Mouse (Mus musculus) cerebral cortex, adult 2 months (tissue): ENCODE data around the gene Tmtc2.

Source experiments
- WGBS: fragments of 180-500 bp; shearing (Covaris S2); methylation state at CpG from one replicate; pipeline ENCODE4 v1.1.7; 2018; 5-methylcytosine and 5-hydroxymethylcytosine counted together

The Tmtc2 gene

DNA sequence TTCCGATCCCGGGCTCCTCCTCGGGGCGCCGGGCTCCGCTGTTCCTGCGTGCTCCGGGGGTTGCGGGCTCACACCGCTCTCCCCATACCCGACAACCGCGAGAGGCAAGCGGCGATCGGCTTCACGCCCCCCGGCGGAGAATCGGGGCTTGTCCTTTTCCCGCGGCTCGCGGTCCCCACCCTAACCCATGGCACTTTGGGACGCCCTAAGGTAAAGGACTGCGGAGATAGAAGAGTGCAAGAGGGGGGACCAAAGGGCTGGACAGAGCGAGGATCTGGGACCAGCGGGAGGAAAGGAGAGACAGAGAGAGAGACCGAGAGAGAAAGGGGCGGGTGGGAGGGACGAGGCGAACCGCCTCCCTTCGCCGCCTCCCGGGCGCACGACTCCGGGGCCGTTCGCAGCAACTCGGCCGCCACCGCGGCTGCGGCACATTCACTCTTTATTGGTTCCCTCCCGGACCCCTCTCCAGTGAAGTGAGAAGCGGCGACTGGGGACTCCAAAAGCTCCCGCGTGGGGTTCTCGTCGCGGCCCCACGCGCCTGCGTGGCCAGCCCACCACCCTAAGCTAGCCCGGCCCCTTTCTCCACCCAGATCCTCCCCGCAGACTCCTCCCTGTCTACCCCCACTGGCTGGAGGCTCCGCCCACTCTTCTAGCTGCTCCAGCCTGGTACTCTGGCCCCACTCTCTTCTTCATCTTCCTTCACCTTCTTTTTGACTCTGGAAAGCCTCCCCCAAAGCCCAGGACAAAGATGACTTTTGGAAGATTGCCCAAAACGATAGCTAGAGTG lies at the start of gene Tmtc2:
Tmtc2 (minus strand) TSS at position 544 of the 787 bp plus-strand sequence.
- 1% methylated on average over 61 of the region's 61 CpGs for WGBS

- 67% methylated on average over 3 of the region's 3 CpGs for WGBS
These were observed 37.9 kb upstream of the Tmtc2 start for GRCm38 (mm10) chr10:105612117-105612516.

DNA sequence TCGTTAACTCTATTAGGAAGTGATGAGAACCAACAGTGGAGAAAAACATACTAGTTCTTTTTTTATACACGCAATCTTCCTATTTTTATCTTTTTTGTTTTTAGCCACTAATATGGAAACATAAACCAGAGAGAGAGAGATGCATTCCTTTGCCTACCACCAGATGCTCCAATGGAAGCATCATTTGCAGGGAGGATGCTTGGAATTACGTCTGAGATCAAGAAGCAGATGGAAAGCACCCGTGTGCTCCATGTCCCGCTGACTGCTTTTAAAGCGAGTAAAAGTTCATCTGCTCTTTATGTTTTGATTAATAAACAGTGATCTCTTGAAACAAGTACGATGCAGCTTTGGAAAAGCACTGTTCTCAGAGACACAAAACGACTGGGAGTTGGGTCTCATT lies 24.6 kb upstream of the Tmtc2 start:
- WGBS: 58% methylated on average over 8 of the region's 8 CpGs

GRCm38 (mm10) chr10:105597226-105597625 lies 23.0 kb upstream of the Tmtc2 start:
- WGBS: 78% methylated on average over 3 of the region's 3 CpGs

- 74% methylated on average over 7 of the region's 7 CpGs for WGBS
These were observed 21.3 kb upstream of the Tmtc2 start for GRCm38 (mm10) chr10:105595480-105596102.

GRCm38 (mm10) chr10:105579318-105579717 lies 5.1 kb upstream of the Tmtc2 start:
- WGBS: 73% methylated on average over 2 of the region's 2 CpGs

DNA sequence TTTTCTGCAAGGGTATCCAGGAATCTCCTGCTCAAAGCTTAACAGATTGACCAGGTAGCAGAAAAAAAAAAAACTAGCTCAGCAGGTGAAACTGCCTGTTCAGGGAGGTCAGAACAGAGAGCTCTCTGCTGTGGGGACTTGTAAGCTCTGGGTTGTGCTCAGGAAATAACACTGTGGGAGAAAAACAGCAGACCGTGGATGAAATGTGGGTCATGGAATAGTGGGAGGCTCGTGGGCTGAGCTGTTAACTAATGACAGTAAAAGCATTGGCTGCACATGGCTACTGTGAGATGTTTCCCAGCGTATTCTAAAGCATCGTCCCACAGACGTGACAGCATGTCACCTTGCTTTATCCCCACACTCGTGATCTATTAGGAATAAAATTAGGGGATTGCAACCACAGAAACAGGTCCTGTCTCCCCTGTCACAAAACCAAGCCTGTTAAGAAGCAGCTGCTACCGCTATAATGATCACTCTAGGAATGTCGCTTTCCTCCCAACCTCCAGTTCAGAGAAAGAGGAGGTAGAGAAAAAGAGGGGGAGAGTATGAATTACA lies 4.1 kb upstream of the Tmtc2 start:
- WGBS: 44% methylated on average over 8 of the region's 8 CpGs

DNA sequence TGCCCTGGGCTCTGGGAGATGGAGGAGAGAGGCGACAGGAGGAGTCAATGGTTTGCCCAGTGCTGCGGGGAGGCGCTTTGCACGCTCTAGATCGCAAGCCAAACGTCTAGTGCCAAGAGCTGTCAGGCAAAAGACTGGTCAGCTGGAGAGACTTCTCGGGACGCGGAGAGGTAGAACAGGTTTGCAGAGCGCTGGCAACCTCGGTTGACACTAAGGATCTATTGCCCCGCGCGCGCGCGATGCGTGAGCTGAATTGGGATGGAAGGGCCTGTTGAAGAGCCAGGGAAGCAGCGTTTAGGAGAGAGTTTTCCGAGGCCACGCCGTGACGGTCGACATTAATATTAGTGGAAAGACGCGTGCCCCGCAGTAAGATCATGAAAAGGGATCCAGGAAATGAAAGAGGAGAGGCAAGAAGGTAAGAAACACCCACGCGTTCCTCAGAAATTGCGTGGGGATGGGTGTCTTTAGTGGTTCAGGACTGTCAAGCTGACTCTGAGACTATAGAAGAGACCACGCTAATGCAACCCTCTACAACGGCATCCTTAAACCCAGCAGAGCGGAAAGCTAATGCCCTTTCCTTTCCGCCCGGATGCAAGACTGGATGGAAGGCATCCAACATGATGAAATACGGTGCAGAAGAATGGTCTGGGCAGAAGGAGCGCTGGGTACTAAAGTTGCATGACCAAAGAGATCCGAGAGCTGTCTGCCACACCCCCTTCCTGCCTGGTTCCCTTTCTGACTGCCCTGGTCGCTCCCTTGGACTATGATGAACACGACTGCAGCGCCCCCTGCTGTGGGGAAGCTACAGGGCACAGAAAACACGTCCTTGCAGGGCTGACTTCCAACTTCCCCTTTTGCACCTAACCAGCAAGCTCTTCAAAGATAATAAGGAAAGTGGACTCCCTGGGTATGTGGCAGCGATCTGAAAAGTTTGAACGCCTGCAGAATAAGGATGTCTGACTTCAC lies 727 bp upstream of the Tmtc2 start:
- under 1% methylated on average over 44 of the region's 44 CpGs for WGBS

DNA sequence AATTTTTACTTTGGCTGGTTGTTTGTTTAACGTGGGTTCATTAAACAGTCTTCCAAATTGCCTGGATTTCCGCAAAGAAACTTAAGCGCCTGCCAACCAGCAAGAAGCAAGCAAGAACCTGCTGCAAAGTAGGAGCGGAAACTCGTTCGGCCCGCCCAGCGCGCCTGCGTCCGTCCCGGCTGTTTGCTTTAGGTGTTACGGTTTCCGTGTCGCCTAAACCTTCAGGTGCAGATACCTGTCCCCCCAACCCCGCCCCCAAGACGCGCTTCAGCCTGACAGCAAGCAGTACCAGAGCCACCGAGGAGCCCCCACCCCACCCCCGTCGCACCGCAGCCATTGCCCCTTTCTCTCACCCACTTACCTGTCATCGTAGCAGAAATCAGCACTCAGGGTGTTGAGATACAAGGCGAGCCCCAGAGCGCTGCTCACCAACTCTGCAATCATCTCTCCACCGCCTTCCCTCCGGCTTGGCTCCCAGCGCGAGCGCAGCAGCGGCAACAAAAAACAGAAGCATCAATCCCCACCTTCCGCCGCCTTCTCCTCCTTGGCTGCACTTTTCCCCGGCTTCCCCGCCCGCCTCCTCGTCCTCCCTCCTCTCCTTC lies 844 bp downstream of the Tmtc2 start:
- 2% methylated on average over 37 of the region's 37 CpGs for WGBS

DNA sequence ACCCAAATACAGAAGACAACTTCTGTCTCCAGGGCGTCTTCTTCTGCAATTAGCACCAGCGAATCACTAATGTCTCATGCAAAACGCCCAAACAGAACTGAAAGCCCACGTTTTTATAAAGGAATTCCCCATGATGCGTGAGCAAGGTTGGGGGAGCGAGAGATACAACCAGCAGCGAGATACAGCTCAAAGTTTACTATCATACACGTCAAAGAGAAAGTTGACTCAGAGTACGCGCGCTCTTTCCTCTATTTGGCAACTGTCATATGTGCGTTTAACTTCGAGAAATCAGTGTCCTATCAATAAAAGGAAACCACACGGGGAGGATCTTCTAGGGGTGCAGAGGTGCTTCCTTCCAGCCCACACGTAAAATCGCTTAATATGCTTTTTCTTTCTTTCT lies 1.4 kb downstream of the Tmtc2 start:
- 2% methylated on average over 16 of the region's 16 CpGs for WGBS

DNA sequence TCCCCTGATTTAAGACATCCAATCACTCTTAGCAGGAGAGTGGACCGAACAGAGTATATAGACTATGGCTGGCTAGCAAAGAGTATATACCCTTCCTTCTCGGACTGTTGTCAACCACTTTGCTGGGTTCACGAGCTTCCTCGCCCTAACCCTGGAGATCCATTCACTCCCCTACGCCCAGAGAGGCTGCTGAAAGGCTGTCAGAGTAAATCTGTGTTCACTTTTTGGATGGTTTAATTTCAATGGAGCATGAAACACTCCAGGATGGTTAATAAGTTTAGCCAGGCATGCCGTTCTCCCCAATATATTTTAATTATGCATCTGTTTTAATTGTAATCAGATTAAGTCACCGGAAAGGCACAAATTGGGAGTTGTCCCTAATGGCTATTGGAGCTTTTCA lies 1.9 kb downstream of the Tmtc2 start:
- WGBS: 44% methylated on average over 7 of the region's 7 CpGs

DNA sequence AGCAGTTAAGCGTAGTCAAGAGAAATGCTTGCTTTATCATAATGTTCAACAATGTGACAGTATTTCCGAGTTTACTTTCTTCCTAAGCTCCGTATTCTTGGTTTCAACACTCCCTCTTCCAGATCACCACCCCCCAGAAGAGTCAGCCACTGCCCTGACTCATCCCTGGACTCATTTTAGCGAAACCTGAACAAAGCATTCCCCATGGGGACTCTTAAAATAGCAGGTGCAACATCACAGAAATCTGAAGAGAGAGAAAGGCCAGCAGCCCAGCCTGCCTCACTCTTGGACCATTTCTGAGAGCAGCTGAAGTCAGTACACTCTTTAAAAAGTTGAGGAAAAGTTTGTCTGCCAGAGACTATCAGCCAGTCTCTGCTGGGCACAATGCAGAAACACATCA lies 2.4 kb downstream of the Tmtc2 start:
- 38% methylated on average over 4 of the region's 4 CpGs for WGBS

DNA sequence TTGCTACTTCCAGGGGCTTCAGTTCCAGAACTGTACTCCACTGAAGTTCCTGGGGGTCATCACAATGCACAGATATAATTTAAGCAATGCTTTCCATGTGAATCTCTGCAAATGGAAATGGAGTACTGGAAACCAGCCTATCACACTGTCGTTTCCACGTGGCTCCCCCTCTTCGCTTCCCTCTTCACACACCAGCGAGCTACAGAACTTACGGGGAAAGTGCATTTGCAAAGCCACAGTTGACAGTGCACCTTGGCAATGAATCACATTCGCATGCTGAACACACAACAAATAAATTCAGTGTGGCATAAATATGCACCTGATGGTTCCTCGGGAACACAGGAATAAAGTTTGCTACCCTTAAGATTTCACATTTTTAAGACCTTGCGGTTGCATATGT lies 3.2 kb downstream of the Tmtc2 start:
- WGBS: 87% methylated on average over 8 of the region's 8 CpGs

- WGBS: 88% methylated on average over 4 of the region's 4 CpGs
These were observed 4.7 kb downstream of the Tmtc2 start for GRCm38 (mm10) chr10:105569573-105569972.

GRCm38 (mm10) chr10:105567825-105568531 lies 6.3 kb downstream of the Tmtc2 start:
- 91% methylated on average over 8 of the region's 8 CpGs for WGBS

DNA sequence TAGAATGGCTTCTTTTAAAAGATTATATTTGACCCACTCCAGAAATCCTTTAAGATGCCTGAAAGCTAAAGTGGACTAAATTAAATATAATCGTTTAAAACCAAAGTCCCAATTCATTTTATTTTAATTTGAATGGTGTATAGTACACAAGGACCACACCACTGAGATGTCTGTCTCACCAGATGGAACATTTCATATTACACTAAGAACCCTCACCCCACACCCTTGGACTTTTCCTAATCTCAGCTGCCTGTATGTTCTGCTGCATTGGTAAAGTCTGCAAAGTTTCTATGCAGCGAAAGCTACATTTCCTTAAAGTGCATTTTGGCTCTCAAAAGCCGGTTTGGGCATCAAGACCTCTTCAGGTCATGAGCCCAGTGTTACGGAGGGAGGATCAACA lies 12.7 kb downstream of the Tmtc2 start:
- WGBS: 96% methylated on average over 4 of the region's 4 CpGs

GRCm38 (mm10) chr10:105557581-105557980 lies 16.7 kb downstream of the Tmtc2 start:
- WGBS: 59% methylated on average over 5 of the region's 5 CpGs

GRCm38 (mm10) chr10:105556890-105557572 lies 17.2 kb downstream of the Tmtc2 start:
- WGBS: 69% methylated on average over 6 of the region's 6 CpGs

DNA sequence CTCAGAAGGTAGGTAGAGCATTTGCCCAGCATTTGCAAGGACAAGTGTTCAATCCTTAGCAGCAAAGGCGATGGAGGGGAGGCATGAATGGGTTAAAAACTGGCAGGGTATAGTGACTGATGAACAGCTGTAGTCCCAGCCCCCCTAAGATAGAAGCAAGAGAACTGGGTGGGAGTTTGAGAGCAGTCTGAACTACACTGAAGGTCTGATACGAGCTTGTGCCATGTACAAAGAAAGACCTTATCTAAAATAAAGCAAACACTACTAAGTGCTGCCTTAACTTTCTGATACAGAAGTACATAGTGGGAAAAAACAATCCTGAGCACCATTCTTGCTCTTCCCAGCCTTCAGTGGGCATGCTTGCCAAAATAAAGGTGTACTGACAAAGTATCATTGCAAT lies 20.1 kb downstream of the Tmtc2 start:
- WGBS: 96% methylated on average over 2 of the region's 2 CpGs

- 91% methylated on average over 2 of the region's 2 CpGs for WGBS
These were observed 26.2 kb downstream of the Tmtc2 start for GRCm38 (mm10) chr10:105548040-105548439.
